Mouse (Mus musculus): ENCODE results near the gene Tspo. TPM values are rescaled to one million over a fixed set of nuclear protein-coding genes. Genes with fewer than 3 reads are reported as not detected.

Tspo gene
- 80.3 and 82.5 TPM in 2 replicates for polyA plus RNA-seq (2014; fragmentation: Nextera tagmentation; extraction: Ambion mirVana)

GRCm38 (mm10) chr15:83563327-83563856 is at the start of gene Tspo, which contains the start of gene Mcat:
TSS of gene Tspo (plus strand) at chr15:83563592.
TSS of gene Mcat (minus strand) at chr15:83563787.
- Histone ChIP-seq H3K9ac (replicated peaks; ENCODE audit: low read depth, low read length) (peak within 1 kb of the TSS; percentile 50), H3K4me1 (ENCODE audit: control insufficient read depth, insufficient read depth, low read length) (peaks cover 11% of the 10 kb centered on the region), H3K9me3 (ENCODE audit: control insufficient read depth, low read depth, low read length) (no peaks in the 10 kb centered on the region), H3K27ac (ENCODE audit: low read length) (peak within 1 kb of the TSS; percentile 33; the same call in 1 of the 2 replicates), H3K36me3 (ENCODE audit: control insufficient read depth, insufficient read depth, low read length) (no peaks in the 10 kb centered on the region), H3K4me2 (replicated peaks; ENCODE audit: low read depth, low read length) (peak within 1 kb of the TSS; percentile 99), H3K27me3 (ENCODE audit: control insufficient read depth, insufficient read depth, low read length) (no peaks in the 10 kb centered on the region), H3K4me3 (ENCODE audit: low read depth, low read length) (peak within 1 kb of the TSS; percentile 51)
- peak; percentile 73 for ATAC-seq (ENCODE audit: insufficient number of reproducible peaks, insufficient read depth, low FRiP score, low read depth)
- under 1% methylated on average over 28 of the region's 28 CpGs for WGBS

- Histone ChIP-seq H3K27me3 (ENCODE audit: control insufficient read depth, insufficient read depth, low read length) (no peaks in the 10 kb centered on the region), H3K27ac (ENCODE audit: low read length) (no peak overlapping the region), H3K9ac (replicated peaks; ENCODE audit: low read depth, low read length) (no peak overlapping the region), H3K4me1 (ENCODE audit: control insufficient read depth, insufficient read depth, low read length) (no peaks in the 10 kb centered on the region), H3K9me3 (ENCODE audit: control insufficient read depth, low read depth, low read length) (no peaks in the 10 kb centered on the region; the same call in 1 of the 2 replicates), H3K4me2 (replicated peaks; ENCODE audit: low read depth, low read length) (no peak overlapping the region), H3K36me3 (ENCODE audit: control insufficient read depth, insufficient read depth, low read length) (no peaks in the 10 kb centered on the region), H3K4me3 (ENCODE audit: low read depth, low read length) (no peak overlapping the region)
- ATAC-seq (ENCODE audit: insufficient number of reproducible peaks, insufficient read depth, low FRiP score, low read depth) = no peak
- WGBS = 57% methylated on average over 5 of the region's 5 CpGs
Measured at GRCm38 (mm10) chr15:83515018-83515417, 48.4 kb upstream of the Tspo start.

GRCm38 (mm10) chr15:83518215-83519048 is 45.0 kb upstream of the Tspo start:
- ATAC-seq (ENCODE audit: insufficient number of reproducible peaks, insufficient read depth, low FRiP score, low read depth) = no peak
- no peak overlapping the region for H3K4me3 ChIP-seq (ENCODE audit: low read depth, low read length)
- H3K4me2 ChIP-seq (replicated peaks; ENCODE audit: low read depth, low read length) = no peak overlapping the region
- peaks cover 3% of the 10 kb centered on the region; the same call in 1 of the 2 replicates for H3K4me1 ChIP-seq (ENCODE audit: control insufficient read depth, insufficient read depth, low read length)
- H3K9me3 ChIP-seq (ENCODE audit: control insufficient read depth, low read depth, low read length) = no peaks in the 10 kb centered on the region; the same call in 1 of the 2 replicates
- WGBS = 33% methylated on average over 20 of the region's 20 CpGs
- no peaks in the 10 kb centered on the region for H3K36me3 ChIP-seq (ENCODE audit: control insufficient read depth, insufficient read depth, low read length)
- H3K27ac ChIP-seq (ENCODE audit: low read length) = no peak overlapping the region
- no peaks in the 10 kb centered on the region for H3K27me3 ChIP-seq (ENCODE audit: control insufficient read depth, insufficient read depth, low read length)
- no peak overlapping the region; the same call in 1 of the 2 replicates for H3K9ac ChIP-seq (replicated peaks; ENCODE audit: low read depth, low read length)

GRCm38 (mm10) chr15:83520861-83521382 is 42.5 kb upstream of the Tspo start:
- no peak overlapping the region for H3K4me2 ChIP-seq (replicated peaks; ENCODE audit: low read depth, low read length)
- no peak for ATAC-seq (ENCODE audit: insufficient number of reproducible peaks, insufficient read depth, low FRiP score, low read depth)
- H3K4me3 ChIP-seq (ENCODE audit: low read depth, low read length) = no peak overlapping the region
- no peaks in the 10 kb centered on the region; the same call in 1 of the 2 replicates for H3K9me3 ChIP-seq (ENCODE audit: control insufficient read depth, low read depth, low read length)
- H3K36me3 ChIP-seq (ENCODE audit: control insufficient read depth, insufficient read depth, low read length) = no peaks in the 10 kb centered on the region
- no peak overlapping the region for H3K9ac ChIP-seq (replicated peaks; ENCODE audit: low read depth, low read length)
- H3K27ac ChIP-seq (ENCODE audit: low read length) = no peak overlapping the region
- WGBS = 79% methylated on average over 6 of the region's 6 CpGs
- H3K4me1 ChIP-seq (ENCODE audit: control insufficient read depth, insufficient read depth, low read length) = peaks cover 6% of the 10 kb centered on the region; the same call in 1 of the 2 replicates
- H3K27me3 ChIP-seq (ENCODE audit: control insufficient read depth, insufficient read depth, low read length) = peaks cover 5% of the 10 kb centered on the region; the same call in 1 of the 2 replicates

GRCm38 (mm10) chr15:83523196-83523595 is 40.2 kb upstream of the Tspo start:
- no peak overlapping the region for H3K9ac ChIP-seq (replicated peaks; ENCODE audit: low read depth, low read length)
- no peak overlapping the region for H3K27ac ChIP-seq (ENCODE audit: low read length)
- H3K27me3 ChIP-seq (ENCODE audit: control insufficient read depth, insufficient read depth, low read length) = peaks cover 22% of the 10 kb centered on the region
- H3K4me2 ChIP-seq (replicated peaks; ENCODE audit: low read depth, low read length) = no peak overlapping the region
- H3K4me3 ChIP-seq (ENCODE audit: low read depth, low read length) = no peak overlapping the region
- H3K4me1 ChIP-seq (ENCODE audit: control insufficient read depth, insufficient read depth, low read length) = peaks cover 8% of the 10 kb centered on the region; the same call in 1 of the 2 replicates
- H3K9me3 ChIP-seq (ENCODE audit: control insufficient read depth, low read depth, low read length) = no peaks in the 10 kb centered on the region
- no peak for ATAC-seq (ENCODE audit: insufficient number of reproducible peaks, insufficient read depth, low FRiP score, low read depth)
- 29% methylated on average over 7 of the region's 7 CpGs for WGBS
- H3K36me3 ChIP-seq (ENCODE audit: control insufficient read depth, insufficient read depth, low read length) = no peaks in the 10 kb centered on the region

GRCm38 (mm10) chr15:83523638-83524332 is 39.6 kb upstream of the Tspo start:
- no peak for ATAC-seq (ENCODE audit: insufficient number of reproducible peaks, insufficient read depth, low FRiP score, low read depth)
- peaks cover 8% of the 10 kb centered on the region; the same call in 1 of the 2 replicates for H3K4me1 ChIP-seq (ENCODE audit: control insufficient read depth, insufficient read depth, low read length)
- WGBS = 43% methylated on average over 14 of the region's 14 CpGs
- no peak overlapping the region for H3K4me2 ChIP-seq (replicated peaks; ENCODE audit: low read depth, low read length)
- H3K4me3 ChIP-seq (ENCODE audit: low read depth, low read length) = no peak overlapping the region
- H3K9ac ChIP-seq (replicated peaks; ENCODE audit: low read depth, low read length) = no peak overlapping the region
- no peaks in the 10 kb centered on the region for H3K36me3 ChIP-seq (ENCODE audit: control insufficient read depth, insufficient read depth, low read length)
- H3K27me3 ChIP-seq (ENCODE audit: control insufficient read depth, insufficient read depth, low read length) = peaks cover 22% of the 10 kb centered on the region
- H3K27ac ChIP-seq (ENCODE audit: low read length) = no peak overlapping the region
- no peaks in the 10 kb centered on the region for H3K9me3 ChIP-seq (ENCODE audit: control insufficient read depth, low read depth, low read length)

- H3K27ac ChIP-seq (ENCODE audit: low read length) = no peak overlapping the region
- H3K9ac ChIP-seq (replicated peaks; ENCODE audit: low read depth, low read length) = no peak overlapping the region
- no peak overlapping the region for H3K4me2 ChIP-seq (replicated peaks; ENCODE audit: low read depth, low read length)
- H3K36me3 ChIP-seq (ENCODE audit: control insufficient read depth, insufficient read depth, low read length) = no peaks in the 10 kb centered on the region
- H3K4me1 ChIP-seq (ENCODE audit: control insufficient read depth, insufficient read depth, low read length) = peaks cover 8% of the 10 kb centered on the region; the same call in 1 of the 2 replicates
- H3K27me3 ChIP-seq (ENCODE audit: control insufficient read depth, insufficient read depth, low read length) = peaks cover 22% of the 10 kb centered on the region
- 77% methylated on average over 3 of the region's 3 CpGs for WGBS
- no peaks in the 10 kb centered on the region for H3K9me3 ChIP-seq (ENCODE audit: control insufficient read depth, low read depth, low read length)
- no peak for ATAC-seq (ENCODE audit: insufficient number of reproducible peaks, insufficient read depth, low FRiP score, low read depth)
- no peak overlapping the region for H3K4me3 ChIP-seq (ENCODE audit: low read depth, low read length)
Measured at GRCm38 (mm10) chr15:83524333-83524729, 39.1 kb upstream of the Tspo start.

All from stomach, embryonic 14.5 days (tissue).